Mouse (Mus musculus) retina, embryonic 14.5 days (tissue): Measurements from ENCODE around the gene Dnajb13.

Experiments used
- DNase-seq: peaks from one replicate; pipeline ENCODE4 v3.0.0-alpha.2; 2015; ENCODE audit warnings: low spot score

Gene Dnajb13

GRCm38 (mm10) chr7:100508670-100509069 is 6.1 kb downstream of the Dnajb13 start:
- no peak for DNase-seq

GRCm38 (mm10) chr7:100506494-100506893 is 8.3 kb downstream of the Dnajb13 start:
- no peak for DNase-seq

GRCm38 (mm10) chr7:100504740-100505487 is 9.8 kb downstream of the Dnajb13 start:
- no peak for DNase-seq

GRCm38 (mm10) chr7:100503076-100503475 is 11.7 kb downstream of the Dnajb13 start:
- no peak for DNase-seq

- no peak for DNase-seq
These were observed 12.3 kb downstream of the Dnajb13 start for GRCm38 (mm10) chr7:100502374-100502922.

GRCm38 (mm10) chr7:100501844-100502373 is 12.9 kb downstream of the Dnajb13 start:
- no peak for DNase-seq

GRCm38 (mm10) chr7:100501027-100501843 is 13.5 kb downstream of the Dnajb13 start:
- no peak for DNase-seq

GRCm38 (mm10) chr7:100500276-100500977 is 14.3 kb downstream of the Dnajb13 start:
- DNase-seq: no peak

GRCm38 (mm10) chr7:100499465-100499864 is 15.3 kb downstream of the Dnajb13 start:
- no peak for DNase-seq

- no peak for DNase-seq
These were observed 16.8 kb downstream of the Dnajb13 start for GRCm38 (mm10) chr7:100497982-100498381.

GRCm38 (mm10) chr7:100497402-100497801 is 17.4 kb downstream of the Dnajb13 start:
- no peak for DNase-seq

- DNase-seq: no peak
These were observed 18.0 kb downstream of the Dnajb13 start for GRCm38 (mm10) chr7:100496791-100497190.

GRCm38 (mm10) chr7:100496371-100496770 is 18.4 kb downstream of the Dnajb13 start:
- DNase-seq: no peak

- peak; percentile 50 for DNase-seq
These were observed 19.0 kb downstream of the Dnajb13 start for GRCm38 (mm10) chr7:100495581-100496251.

- DNase-seq: no peak
These were observed 19.7 kb downstream of the Dnajb13 start for GRCm38 (mm10) chr7:100495042-100495441.

- no peak for DNase-seq
These were observed 20.3 kb downstream of the Dnajb13 start for GRCm38 (mm10) chr7:100494415-100494831.

GRCm38 (mm10) chr7:100493484-100494414 is 21.0 kb downstream of the Dnajb13 start:
- peak; percentile 19 for DNase-seq

GRCm38 (mm10) chr7:100493117-100493483 is 21.7 kb downstream of the Dnajb13 start, which contains the start of gene Ucp2:
Gene Ucp2 (plus strand): TSS chr7:100493337.
- peak; percentile 75 for DNase-seq

GRCm38 (mm10) chr7:100492391-100493116 is 22.2 kb downstream of the Dnajb13 start:
- DNase-seq: no peak
